Mouse (Mus musculus) heart, embryonic 11.5 days (tissue): ENCODE measurements at regions not wholly inside any gene's neighbourhood (a gene's known extent, or its start where the extent isn't known, plus 50 kb on each side); places are given as distances from the start of the nearest gene placed in this dataset.
A peak's percentile ranks its signal among the peaks of the same experiment; 100 is the strongest.

ENCODE experiments used
- ATAC-seq: fragments of 200-750 bp; cut with Nextera tagmentation; replicated peaks from 2 replicates; pipeline ENCODE4 v1.8.0; 2017; ENCODE audit warnings: moderate library complexity; ENCODE audit not compliant: insufficient number of reproducible peaks, low FRiP score, low TSS enrichment
- H3K27ac ChIP-seq: fragments of 300-500 bp; sonication (generic); 2 replicates; pipeline ENCODE4 v1.5.1; 2014; ENCODE audit warnings: mild to moderate bottlenecking, low read depth, low read length
- H3K27me3 ChIP-seq: fragments of 300-500 bp; sonication (generic); 2 replicates; pipeline ENCODE4 v1.6.1; 2014; ENCODE audit warnings: mild to moderate bottlenecking, low read length, mixed read lengths; ENCODE audit not compliant: control insufficient read depth, insufficient read depth
- H3K36me3 ChIP-seq: fragments of 300-500 bp; sonication (generic); 2 replicates; pipeline ENCODE4 v1.6.1; 2014; ENCODE audit warnings: mild to moderate bottlenecking, low read length, moderate library complexity, mixed read lengths; ENCODE audit not compliant: control insufficient read depth, insufficient read depth
- H3K4me1 ChIP-seq: fragments of 300-500 bp; sonication (generic); 2 replicates; pipeline ENCODE4 v1.6.1; 2014; ENCODE audit warnings: low read length; ENCODE audit not compliant: control insufficient read depth, insufficient read depth
- H3K4me2 ChIP-seq: fragments of 300-500 bp; sonication (generic); 2 replicates; pipeline ENCODE4 v1.6.1; 2014; ENCODE audit warnings: mild to moderate bottlenecking, moderate library complexity
- H3K4me3 ChIP-seq: fragments of 300-500 bp; sonication (generic); 2 replicates; pipeline ENCODE4 v1.5.1; 2014; ENCODE audit warnings: low read depth, low read length
- H3K9ac ChIP-seq: fragments of 300-500 bp; sonication (generic); 2 replicates; pipeline ENCODE4 v1.6.1; 2014; ENCODE audit warnings: mild to moderate bottlenecking, low read depth, low read length, moderate library complexity
- H3K9me3 ChIP-seq: fragments of 300-500 bp; sonication (generic); replicated peaks from 2 replicates; pipeline ENCODE4 v1.6.1; 2016; ENCODE audit warnings: low read length; ENCODE audit not compliant: control insufficient read depth
- whole genome bisulfite sequencing: fragments of 180-500 bp; shearing (Covaris S2); extraction: QIAGEN DNeasy Blood & Tissue Kit; methylation state at CpG from one replicate; pipeline ENCODE4 v1.1.7; 2014; ENCODE audit not compliant: insufficient replicate concordance; 5-methylcytosine and 5-hydroxymethylcytosine counted together

DNA sequence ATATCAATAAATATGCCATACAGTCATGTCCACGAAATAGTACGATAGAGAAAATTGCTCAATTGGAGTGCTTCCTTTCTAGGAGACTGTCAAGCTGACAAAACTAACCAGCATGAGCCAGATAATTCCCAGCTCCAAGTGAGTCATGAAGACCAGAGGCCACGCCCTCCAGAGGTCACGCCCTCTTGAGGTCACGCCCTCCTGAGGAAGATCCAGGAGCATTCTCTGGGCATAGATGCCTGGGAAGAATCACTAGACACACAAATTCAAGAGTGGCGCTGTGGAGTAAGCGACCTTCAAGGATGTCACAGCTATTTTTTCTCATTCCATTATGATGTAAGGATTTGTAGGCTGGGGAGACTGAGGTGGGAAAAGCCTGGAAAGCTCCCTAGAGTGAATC, 76.5 kb downstream of the Pttg1 start:
- H3K4me1 ChIP-seq = peaks cover 5% of the 10 kb centered on the region
- ATAC-seq = no peak
- WGBS = 42% methylated on average over 7 of the region's 7 CpGs
- H3K9ac ChIP-seq = no peak overlapping the region
- no peak overlapping the region for H3K4me2 ChIP-seq
- H3K36me3 ChIP-seq = no peaks in the 10 kb centered on the region
- H3K9me3 ChIP-seq = no peaks in the 10 kb centered on the region
- H3K27ac ChIP-seq = no peak overlapping the region
- H3K27me3 ChIP-seq = no peaks in the 10 kb centered on the region
- H3K4me3 ChIP-seq = no peak overlapping the region

GRCm38 (mm10) chr11:43348571-43348970, 77.5 kb downstream of the Pttg1 start:
- Histone ChIP-seq H3K36me3 (no peaks in the 10 kb centered on the region), H3K4me3 (no peak overlapping the region), H3K27ac (no peak overlapping the region), H3K9me3 (no peaks in the 10 kb centered on the region), H3K4me2 (no peak overlapping the region), H3K4me1 (peaks cover 7% of the 10 kb centered on the region), H3K27me3 (no peaks in the 10 kb centered on the region), H3K9ac (no peak overlapping the region)
- WGBS = 21% methylated on average over 4 of the region's 4 CpGs
- no peak for ATAC-seq

DNA sequence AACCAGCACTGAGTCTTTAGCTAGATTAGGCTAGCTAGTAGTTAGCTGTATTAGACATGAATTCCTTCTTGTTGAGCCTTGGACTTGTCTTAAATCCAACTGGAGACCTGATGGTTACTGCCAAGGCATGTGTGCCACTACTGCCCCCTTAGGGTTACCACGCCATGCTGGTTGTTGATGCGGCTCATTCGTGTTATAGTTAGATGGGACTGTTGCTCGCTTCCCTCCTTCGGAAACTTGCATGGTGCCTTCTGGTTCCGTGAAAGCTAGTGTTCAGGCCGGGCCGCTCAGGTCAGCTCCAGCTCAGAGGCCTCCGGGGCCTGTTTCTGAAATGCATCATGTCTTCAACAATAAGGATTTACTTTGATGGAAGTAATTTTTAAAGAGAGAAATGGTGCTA, 79.6 kb downstream of the Pttg1 start:
- no peaks in the 10 kb centered on the region for H3K9me3 ChIP-seq
- 94% methylated on average over 9 of the region's 9 CpGs for WGBS
- no peak overlapping the region for H3K4me3 ChIP-seq
- ATAC-seq = no peak
- H3K4me2 ChIP-seq = no peak overlapping the region
- H3K36me3 ChIP-seq = no peaks in the 10 kb centered on the region
- H3K27ac ChIP-seq = no peak overlapping the region
- peaks cover 7% of the 10 kb centered on the region for H3K4me1 ChIP-seq
- no peak overlapping the region for H3K9ac ChIP-seq
- no peaks in the 10 kb centered on the region for H3K27me3 ChIP-seq

- WGBS = 30% methylated on average over 14 of the region's 14 CpGs
- H3K4me3 ChIP-seq = no peak overlapping the region
- peak overlapping the region; percentile 50 for H3K4me2 ChIP-seq
Measured at GRCm38 (mm10) chr11:43344767-43345561, 81.1 kb downstream of the Pttg1 start.

GRCm38 (mm10) chr11:43343574-43343973, 82.5 kb downstream of the Pttg1 start:
- H3K9ac ChIP-seq = no peak overlapping the region

More at GRCm38 (mm10) chr11:43344767-43345561, 81.1 kb downstream of the Pttg1 start:
- Histone ChIP-seq H3K36me3 (no peaks in the 10 kb centered on the region), H3K27me3 (no peaks in the 10 kb centered on the region), H3K4me1 (peaks cover 7% of the 10 kb centered on the region), H3K27ac (peak overlapping the region; percentile 67; the same call in 1 of the 2 replicates), H3K9me3 (no peaks in the 10 kb centered on the region), H3K9ac (0 out of 2 replicates have a peak overlapping the region, but pooled peaks have one; percentile 17)
- ATAC-seq = no peak

DNA sequence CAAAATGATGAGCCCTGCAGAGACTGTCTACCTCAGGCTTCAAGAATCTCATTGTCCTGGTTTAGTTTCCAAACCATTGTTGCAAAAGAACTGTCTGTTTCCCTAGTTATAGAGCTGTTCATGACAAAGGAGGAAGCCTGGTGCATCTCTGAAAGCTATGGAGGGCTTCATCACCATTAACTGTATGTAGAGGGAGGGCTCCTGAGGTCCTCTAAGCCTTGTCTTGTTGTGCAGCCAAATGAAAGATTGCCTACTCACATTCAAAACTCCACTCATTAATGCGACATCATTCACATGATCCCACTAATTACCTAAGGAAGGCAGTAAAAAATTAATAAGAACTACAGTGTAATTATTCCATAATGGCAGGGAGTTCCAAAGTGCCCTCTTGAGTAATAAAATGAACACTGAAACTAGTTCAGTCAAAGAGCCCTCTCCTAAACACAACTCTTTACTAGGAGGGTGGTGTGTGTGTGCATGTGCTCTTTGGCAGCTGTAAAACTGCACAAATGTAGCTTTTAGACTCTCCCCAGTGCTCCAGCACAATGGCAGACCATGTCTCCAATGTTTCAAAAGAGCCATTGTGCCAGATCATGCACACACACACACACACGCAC, 87.6 kb downstream of the Pttg1 start:
- ATAC-seq = no peak

More at GRCm38 (mm10) chr11:43343574-43343973, 82.5 kb downstream of the Pttg1 start:
- Histone ChIP-seq H3K9me3 (no peaks in the 10 kb centered on the region), H3K27ac (no peak overlapping the region), H3K36me3 (no peaks in the 10 kb centered on the region), H3K4me2 (no peak overlapping the region), H3K4me1 (peaks cover 7% of the 10 kb centered on the region), H3K27me3 (no peaks in the 10 kb centered on the region), H3K4me3 (no peak overlapping the region)
- ATAC-seq = no peak
- WGBS = 91% methylated on average over 5 of the region's 5 CpGs

DNA sequence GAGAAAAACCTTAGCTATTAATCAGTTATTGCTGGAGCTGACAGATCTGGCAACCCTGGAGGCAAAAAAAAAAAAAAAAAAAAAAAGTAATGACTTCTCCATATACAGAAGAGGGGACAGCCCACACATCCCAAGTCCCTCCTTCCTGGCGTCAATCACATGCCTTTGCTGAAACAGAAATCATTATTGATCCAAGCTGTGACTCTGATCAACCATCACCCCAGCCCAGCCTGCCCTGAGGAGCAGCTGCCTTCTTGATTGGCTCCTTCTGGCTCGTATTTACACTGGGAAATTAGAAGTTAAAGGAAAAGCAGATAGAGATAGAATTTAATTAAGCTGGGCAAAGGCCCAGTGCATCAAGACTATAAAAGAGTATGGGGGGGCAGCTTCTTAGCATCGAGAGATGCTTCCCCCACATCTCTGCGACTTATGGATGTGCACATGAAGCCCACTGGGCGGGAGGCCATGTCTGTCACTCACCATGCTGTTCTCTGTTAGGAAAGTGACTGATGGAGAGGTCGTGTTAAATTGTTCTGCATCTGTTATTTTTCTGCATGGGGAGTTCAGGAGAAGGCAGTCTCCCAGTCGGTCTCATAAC, 90.3 kb downstream of the Pttg1 start:
- no peak overlapping the region for H3K27ac ChIP-seq
- H3K9me3 ChIP-seq = no peaks in the 10 kb centered on the region
- 60% methylated on average over 7 of the region's 7 CpGs for WGBS
- H3K4me3 ChIP-seq = no peak overlapping the region
- no peaks in the 10 kb centered on the region for H3K4me1 ChIP-seq
- no peak overlapping the region for H3K4me2 ChIP-seq
- ATAC-seq = no peak
- H3K36me3 ChIP-seq = no peaks in the 10 kb centered on the region
- no peak overlapping the region for H3K9ac ChIP-seq
- H3K27me3 ChIP-seq = no peaks in the 10 kb centered on the region

More for the DNA sequence above, 87.6 kb downstream of the Pttg1 start:
- no peak overlapping the region for H3K4me2 ChIP-seq
- 82% methylated on average over 2 of the region's 2 CpGs for WGBS
- H3K36me3 ChIP-seq = no peaks in the 10 kb centered on the region
- no peak overlapping the region for H3K9ac ChIP-seq
- no peaks in the 10 kb centered on the region for H3K4me1 ChIP-seq
- H3K27ac ChIP-seq = no peak overlapping the region
- H3K9me3 ChIP-seq = no peaks in the 10 kb centered on the region
- no peaks in the 10 kb centered on the region for H3K27me3 ChIP-seq
- H3K4me3 ChIP-seq = no peak overlapping the region

DNA sequence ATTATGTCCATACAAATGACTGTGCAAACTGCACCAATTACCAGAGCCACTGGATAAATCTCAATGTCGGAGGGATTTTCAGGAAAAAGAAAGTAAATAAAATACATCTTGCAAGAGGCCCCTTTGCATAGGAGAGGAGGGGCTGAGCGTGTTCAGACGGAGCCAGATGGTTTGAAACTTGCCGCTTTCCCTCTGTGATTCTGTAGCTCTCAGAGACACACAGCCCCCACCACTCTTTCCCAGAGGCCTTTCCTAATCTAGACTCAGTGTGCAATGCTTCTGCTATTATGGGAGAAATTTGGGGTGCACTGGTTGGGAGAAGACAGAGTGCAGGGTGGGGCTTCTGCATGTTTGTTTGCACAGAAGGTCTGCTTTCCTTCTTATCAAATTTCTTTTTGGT, 92.5 kb downstream of the Pttg1 start:
- Histone ChIP-seq H3K9me3 (no peaks in the 10 kb centered on the region), H3K36me3 (no peaks in the 10 kb centered on the region), H3K27me3 (no peaks in the 10 kb centered on the region), H3K4me2 (no peak overlapping the region), H3K27ac (no peak overlapping the region), H3K9ac (no peak overlapping the region), H3K4me1 (no peaks in the 10 kb centered on the region), H3K4me3 (no peak overlapping the region)
- 69% methylated on average over 4 of the region's 4 CpGs for WGBS
- ATAC-seq = no peak
